Mouse (Mus musculus) adrenal gland, postnatal 4 days (tissue): Measurements from ENCODE around the gene Pdpn. TPM values are rescaled to one million over a fixed set of nuclear protein-coding genes. Genes with fewer than 3 reads are reported as not detected.
A peak's percentile ranks its signal among the peaks of the same experiment; 100 is the strongest.

Experiments used
- DNase-seq, 2 experiments: peaks; one replicate each; pipeline ENCODE4 v3.0.0; 2021 to 2022; ENCODE audit warnings: low spot score in 2 of 2, mixed read lengths in 2 of 2
- total RNA-seq, 2 experiments: library from RNA; stranded (reverse); gene quantifications; 2 replicates each; pipeline ENCODE4 v1.2.3; 2021

The Pdpn gene
- total RNA-seq, 2 experiments from 2014 or later = 11.1 to 14.8 TPM

DNA sequence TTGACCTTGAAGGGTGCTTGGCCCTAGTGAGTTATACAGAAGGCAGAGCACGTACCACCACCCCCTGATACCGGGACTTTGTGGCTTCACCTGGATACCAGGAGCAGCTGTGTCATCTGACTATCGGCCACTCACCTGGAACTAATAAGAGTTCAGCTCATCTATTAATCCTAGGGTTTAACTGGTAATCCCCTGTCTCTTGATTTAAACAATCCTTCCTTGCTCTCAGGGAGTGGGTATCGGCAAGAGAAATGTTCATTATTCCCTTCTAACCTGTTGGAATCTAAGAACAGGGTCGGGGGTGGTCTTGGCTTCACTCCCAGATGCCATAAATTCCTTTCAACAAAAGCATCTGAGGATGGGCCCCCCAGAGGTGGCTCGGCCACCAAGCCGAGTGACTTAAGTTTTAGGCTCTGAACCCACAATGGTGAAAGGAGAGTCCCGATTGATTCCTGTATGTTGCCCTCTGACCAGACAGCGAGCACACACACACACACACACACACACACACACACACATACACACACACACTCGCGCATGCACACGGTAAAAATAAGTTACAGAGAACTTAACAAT lies 837 bp upstream of the Pdpn start:
- DNase-seq = no peak

DNA sequence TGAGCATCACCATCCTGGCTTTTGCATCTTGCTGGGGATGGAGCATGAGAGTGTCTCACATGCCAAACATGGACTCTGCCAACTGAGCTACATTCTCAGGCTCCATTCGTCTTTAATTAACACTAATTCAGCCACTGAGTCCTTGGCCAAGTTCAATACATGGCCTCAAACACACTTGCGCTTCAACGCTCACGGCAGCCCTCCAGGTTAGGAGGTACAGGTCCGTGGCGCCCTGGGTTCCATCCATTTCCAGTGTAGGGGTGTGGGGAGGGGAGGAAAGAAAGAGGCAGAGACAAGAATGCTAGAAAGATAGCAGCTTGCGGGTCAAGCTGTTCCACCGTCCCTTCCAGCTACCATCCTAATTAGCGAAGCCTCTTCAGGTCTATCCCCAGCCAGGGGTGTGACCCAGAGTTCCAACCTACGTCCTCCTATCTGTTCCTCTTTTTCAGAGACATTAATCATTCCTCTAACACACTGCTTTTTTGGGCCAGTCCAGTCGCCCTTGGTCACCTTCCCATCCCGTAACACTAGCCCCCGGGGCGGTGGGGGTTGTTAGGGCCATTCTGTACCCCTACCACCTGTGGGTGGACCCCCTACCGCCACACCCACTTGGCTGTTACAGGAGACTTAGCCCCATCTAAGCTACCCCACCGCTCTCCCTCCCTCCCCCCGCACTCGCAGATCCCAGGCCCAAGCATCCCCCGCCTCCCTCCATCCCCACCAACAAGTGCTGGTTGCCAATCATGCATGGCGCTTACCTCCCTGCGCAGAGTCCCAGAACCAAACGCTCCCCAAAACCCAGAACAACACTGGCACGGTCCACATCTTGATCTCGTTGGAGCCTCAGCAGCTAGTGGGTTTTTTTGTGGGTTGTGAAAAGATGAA lies 691 bp downstream of the Pdpn start:
- no peak for DNase-seq

DNA sequence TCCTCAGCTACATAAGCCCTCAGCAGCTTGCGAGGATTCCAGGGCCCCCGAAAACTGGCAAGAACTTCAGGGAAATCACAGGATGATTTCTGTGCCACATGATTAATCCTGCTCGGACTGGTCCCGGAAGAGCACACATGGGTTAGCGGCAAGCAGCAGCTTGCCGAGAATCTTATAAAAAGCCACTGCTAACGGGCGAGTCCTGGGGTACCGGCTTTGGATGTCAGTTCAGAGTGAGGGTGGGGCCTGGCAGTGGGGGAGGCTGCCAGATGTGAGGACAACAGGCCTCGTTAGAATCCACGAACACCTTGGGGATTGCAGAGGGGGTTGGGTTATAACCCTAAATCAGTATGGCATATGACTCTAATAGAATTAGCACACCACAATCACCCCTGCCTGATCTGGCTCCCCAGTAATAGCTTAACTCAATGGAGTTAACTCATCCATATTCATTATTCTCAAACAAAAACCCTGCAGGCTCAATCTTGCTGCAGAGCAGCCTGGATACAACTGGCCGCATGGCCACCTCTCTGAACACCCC lies 2.3 kb downstream of the Pdpn start:
- no peak for DNase-seq

DNA sequence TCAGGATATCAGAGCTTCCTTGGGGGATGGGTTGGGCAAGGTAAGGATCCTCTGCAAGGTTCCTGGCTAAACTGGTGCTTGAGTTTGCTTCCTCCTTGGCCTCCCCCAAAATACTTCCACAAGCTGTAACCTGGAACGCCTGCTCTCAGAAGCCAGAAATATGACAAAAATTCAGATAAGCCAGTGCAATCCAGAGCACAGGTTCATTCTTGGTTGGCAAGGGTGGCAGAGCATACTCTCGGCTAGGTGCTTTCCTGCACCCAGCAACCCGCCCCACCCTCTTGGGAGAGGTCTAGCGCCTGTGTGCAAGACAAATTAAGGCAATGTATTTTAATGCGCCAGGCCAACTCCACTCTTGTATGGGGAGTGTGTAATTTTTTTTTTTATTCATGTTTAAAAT lies 3.2 kb downstream of the Pdpn start:
- no peak for DNase-seq

DNA sequence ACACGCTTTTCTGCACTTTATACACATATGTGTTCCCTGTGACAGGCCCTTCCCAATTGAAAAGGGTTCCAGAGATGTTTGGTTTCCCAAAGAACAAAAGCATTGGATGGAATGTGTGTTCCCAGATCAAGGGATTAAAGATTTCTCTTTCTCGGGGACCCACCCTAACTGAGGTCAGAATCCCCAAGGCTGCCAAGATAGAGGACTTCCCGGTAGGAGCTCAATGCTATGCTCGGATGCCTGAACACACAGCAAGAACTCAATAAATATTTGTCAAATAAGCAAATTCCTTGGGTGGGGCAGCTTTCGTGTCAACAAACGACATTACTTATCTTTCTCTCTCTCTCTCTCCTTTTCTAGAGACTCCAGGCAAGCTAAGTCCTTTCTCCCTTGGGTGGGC lies 5.0 kb downstream of the Pdpn start:
- DNase-seq = no peak

DNA sequence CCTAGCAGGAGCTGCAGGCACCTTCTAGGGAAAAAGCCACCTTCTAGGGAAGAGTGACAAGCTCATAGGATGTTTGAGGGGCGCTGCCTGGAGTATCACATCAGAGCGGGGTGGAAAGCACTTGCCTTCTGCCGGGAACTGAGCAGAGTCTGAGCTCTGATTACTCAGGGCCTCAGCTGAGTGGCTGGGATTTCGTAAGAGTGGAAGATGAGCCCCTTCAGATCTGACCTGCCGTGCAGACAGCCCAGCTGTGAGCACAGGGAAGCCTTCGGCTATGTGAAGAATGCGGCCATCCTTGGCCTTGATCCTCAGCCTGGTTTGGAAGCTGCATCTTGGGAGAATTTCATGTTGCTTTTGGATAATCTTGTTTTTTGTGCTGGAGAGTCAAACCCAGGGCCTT lies 10.5 kb downstream of the Pdpn start:
- no peak for DNase-seq

DNA sequence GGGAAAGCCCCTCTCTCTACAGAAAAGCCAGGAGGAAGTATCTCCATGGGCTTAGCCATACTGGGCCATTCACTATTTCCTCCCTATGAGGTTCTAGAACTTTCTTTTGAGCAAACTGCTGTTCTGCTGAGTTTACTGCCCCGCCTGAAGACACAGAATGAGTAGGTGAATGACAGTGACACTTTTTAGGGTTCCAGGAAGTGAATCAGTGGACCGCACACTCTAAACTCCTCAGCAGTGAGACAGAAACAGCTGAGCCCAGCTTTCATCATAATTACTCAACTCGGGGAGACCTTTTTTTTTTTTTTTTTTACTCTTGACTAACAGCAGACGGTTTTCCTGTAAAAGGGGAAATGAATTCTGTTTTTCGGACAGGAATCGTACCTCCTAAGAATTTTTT lies 10.9 kb downstream of the Pdpn start:
- DNase-seq = no peak

DNA sequence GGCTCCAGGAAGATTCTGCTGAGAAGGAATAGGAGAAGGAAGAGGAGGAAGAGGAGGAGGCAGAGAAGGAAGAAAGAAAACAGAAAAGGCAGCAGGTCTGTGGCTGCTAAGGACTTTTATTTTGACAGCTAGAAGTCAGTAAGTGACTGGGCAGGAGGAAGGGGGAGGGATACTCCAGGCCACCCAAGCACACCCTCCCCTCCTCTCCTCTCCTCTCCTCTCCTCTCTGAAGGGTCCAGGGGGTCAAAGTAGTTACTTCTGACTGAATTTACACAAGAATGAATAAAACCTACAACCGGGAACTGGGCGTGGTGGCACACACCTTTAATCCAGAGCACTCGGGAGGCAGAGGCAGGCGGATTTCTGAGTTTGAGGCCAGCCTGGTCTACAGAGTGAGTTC lies 12.3 kb downstream of the Pdpn start:
- no peak for DNase-seq

DNA sequence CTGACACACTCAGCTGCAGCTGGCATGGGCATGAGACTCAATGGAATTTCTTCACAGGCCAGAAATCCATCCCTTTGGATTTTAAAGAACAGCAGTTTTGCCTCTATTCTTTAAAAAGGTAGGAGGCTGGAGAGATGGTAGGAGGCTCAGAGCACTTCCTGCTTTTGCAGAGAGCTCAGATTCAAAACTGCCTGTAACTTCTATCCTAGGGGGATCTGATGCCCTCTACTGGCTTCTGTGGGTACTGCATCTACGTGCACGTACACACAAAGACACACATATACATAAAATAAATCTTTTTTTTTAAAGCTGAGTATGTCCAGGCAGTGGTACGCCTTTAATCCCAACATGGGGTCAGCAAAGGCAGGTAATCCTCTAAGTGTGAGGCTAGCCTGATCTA lies 19.2 kb downstream of the Pdpn start:
- no peak for DNase-seq

DNA sequence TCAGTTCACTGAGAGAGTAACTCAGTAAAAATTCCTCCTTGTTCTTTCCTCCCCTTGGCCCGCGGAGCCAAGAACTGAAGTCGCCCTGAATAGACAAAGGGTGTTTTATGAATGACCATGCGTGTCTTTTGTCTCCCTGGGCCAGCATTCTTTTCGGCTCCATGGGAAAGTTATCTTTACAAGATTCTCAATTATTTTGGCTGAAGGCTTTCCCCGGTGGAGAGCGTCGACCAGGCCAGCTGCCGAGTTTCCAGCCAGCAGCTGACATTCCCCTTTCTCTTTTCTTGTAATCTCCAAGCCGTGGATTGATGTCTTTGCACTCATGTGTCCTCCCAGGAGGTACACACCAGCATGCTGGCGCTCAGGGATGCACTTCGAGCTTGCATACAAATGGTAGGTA lies 19.7 kb downstream of the Pdpn start:
- no peak for DNase-seq

DNA sequence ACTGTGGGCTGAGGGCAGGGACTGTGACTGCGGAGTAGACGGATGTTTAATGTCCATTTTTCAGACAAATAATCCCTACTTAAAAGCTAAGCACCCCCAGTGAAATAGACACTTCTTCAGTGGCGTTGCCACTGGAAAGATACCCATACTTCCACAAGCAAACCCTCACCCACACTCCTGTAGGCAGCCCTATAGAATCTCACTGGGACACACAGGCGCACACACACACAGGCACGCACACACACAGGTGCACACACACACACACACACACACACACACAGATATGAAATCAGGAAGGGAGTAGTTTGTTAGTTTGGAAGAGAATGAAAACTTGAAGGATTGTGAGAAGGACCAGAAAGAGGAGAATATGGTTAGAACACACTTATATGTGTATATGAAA lies 20.3 kb downstream of the Pdpn start:
- no peak for DNase-seq

DNA sequence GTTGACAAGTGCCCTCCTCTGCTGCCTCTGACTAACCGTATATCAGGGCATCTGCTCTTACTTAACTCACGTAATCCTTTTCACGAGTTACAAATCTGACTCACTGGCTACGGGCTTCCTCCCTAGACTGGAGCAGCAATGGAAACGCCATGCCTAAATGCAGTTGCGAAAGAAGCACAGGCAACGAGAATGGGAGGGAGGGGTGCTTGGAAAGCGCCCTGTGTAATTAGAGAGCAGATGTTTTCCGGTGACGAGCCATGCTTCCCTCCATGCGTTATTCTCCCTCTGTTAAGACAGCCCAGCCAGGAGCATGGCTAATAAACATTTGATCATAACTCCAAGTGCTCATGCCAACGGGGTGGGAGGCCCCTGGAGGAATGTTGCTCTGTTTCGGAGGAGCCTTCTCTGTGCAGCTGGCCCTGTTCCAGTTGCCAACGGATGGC lies 20.9 kb downstream of the Pdpn start:
- no peak for DNase-seq

DNA sequence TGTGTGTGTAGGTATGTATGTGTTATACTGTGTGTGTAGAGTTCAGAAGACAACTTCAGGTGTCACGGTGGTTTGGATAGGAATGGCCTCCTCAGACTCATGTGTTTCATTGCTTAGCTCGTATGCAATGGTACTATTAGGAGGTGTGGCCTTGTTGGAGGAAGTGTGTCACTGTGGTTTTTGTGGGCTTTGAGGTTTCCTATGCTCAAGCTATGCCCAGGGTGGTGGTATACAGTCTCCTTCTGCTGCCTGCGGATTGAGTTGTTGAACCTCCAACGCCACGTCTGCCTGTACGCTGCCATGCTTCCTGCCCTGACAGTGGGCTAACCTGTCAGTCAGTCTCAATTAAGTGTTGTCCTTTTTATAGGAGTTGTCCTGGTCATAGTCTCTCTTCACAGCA lies 22.0 kb downstream of the Pdpn start:
- DNase-seq = no peak

DNA sequence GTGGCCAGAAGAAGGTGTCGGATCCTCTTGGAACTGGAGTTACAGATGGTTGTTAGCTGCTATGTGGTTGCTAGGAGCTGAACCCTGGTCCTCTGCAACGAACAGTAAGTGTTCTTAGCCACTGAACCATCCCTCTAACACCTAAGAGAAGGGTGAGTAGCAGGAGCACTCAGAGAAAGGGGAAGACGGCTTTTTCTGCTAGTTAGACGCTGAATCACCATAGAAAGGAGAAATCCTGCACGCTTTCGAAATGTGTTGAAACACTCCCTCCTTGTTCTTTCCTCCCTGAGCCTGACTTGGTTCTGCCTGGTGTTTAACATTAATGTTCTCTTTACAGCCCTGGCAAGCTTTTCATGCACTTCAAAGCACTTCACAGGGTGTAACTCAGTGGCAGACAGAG lies 27.8 kb downstream of the Pdpn start:
- DNase-seq = no peak

DNA sequence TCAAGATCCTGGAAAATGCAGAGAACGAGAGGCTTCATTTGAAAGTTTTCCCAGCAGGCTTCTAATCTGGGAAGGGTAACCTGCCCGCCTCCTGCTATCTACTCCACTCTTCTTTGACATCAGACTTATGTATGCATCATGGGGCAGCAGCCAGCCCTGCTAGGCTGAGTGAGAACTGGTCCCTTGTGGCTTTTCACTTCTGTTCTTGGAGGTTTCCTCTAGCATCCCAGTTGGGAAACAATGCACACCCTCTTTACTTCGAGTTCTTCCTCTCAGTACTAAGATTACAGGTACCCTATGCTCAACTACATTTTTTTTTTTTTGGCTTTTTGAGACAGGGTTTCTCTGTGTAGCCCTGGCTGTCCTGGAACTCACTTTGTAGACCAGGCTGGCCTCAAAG lies 28.5 kb downstream of the Pdpn start:
- DNase-seq = no peak

DNA sequence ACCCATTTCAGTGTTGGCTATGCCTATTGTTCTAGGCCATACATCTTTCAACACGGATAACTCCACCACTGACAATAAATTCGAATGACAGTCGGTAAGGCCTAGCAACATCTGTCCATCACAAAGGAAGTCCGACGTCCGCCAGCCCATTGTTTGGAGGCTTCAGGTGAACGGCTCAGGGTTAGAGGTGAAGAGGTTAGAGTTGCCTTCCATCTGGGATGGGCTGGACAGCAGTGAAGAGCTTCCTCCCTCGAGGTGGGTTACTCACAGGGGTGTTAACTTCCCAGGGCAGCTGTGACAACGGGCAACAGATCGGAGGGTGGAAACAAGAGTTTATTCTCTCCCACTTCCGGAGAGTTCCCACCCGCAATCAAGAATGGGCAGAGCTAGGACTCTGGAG lies 36.7 kb downstream of the Pdpn start:
- DNase-seq = no peak

DNA sequence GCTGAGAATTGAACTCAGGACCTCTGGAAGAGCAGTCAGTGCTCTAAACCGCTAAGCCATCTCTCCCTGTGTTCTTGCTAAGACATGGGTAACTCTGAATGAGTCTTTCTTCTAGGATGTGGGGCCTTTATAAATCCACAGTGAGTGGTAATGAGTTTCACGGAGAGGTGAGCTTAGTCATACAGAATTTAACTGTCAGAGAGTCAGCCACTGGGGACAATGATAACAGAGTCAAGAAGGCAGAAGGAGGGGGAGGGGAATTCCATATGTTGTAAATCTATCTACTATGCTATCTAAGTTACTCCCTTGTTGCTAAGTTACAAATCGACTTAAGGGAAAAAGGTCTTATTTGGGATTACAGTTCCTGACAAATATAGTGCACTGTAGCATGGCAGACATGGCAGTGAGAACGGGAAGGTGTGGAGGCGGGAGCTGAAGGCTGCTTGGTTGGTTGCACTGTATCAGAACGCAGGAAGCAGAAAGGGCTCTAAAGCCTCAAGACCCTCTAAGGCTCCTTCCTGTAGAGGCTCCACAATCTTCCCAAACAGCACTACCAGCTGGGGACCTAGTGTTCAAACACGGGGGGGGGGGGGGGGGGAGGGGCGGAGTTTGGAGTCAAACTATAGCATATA lies 39.5 kb downstream of the Pdpn start:
- no peak for DNase-seq

DNA sequence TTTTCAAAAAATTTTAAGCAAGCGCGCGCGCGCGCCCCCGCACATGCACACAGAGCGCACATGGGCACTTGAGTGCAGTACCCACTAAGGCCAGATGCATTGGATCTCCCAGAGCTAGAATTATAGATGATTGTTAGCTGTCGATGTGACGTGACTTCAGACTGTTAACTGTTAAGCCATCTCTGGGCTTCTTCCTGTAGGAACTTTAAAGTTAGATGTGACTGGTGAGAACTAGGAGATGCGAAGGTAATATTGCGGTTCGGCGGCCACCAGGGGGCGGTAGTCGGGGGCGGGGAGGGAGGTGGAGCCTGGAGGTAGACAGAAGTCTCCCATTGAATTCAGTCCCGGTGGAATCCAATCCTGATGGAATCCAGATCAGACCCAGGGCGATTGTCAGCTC lies 40.8 kb downstream of the Pdpn start:
- DNase-seq = peak; percentile 24 to 55

DNA sequence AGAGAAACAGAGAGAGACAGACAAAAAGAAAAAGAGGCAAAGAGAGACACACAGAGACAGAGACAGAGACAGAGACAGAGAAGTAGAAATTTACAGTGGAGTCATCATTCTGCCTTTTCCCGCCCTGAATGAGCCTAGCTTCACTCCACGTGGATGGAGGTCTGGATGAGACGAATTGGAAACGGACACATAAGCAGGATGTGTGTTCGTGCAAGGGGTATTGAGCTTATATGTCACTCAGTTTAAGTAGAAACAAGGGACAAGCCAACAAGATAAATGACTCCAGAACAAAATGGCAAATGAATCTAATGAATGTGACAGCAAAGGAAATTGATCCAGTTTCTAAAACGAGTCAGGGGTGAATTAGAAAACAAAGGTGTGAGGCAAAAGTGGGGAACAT lies 41.4 kb downstream of the Pdpn start:
- DNase-seq = no peak

DNA sequence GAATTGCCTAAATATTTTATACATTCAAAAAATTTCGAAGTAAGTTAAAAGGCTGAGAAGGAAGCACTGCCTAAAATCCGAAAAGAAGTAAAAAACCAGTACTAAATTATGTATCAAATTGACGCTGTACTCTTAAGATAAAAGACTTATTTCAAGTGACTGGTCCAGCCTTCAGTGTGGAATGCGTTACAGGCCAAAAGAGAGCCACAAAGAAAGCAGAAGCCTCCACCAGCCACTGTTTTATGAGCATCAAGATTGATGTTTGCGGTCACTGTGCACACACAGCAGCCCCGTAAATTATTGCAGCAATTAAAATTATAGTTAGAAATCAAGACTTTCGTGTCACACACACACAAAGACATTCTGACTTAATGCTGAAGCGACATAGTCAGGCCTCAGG lies 43.8 kb downstream of the Pdpn start:
- DNase-seq = no peak

DNA sequence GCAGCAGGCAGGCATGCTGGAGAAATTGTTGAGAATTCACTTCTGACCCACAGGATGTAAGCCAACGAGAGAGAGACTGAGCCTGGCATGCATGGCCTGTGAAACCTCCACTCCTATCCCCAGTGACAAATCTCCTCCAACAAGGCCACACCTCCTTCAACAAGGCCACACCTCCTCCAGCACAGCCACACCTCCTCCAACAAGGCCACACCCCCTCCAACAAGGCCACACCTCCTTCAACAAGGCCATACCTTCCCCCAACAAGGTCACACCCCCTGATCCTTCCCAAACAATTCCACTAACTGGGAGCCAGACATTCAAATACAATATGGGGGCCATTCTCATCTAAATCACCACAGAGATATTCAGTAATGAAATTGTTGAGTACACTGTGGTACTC lies 46.0 kb downstream of the Pdpn start:
- no peak for DNase-seq

DNA sequence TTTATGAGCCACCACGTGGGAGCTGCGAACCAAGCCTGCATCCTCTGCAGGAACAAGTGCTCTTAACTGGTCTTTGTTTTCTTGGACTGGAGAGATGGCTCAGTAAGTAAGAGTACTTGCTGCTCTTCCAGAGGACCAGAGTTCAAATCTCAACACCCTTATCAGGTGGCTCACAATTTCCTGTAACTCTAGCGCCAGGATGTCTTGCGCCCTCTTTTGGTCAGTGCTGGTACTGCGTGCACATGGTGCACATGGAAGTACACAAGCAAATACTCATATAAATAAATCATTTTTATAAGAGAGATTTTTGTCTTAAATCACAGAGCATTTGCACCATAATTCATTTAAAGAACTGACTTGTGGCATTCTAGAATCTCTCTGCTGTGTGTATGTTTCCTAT lies 51.3 kb downstream of the Pdpn start:
- no peak for DNase-seq
